Mouse (Mus musculus) heart, postnatal 14 days (tissue): Measurements from ENCODE around the gene Myh10. TPM values are rescaled to one million over a fixed set of nuclear protein-coding genes. Genes with fewer than 3 reads are reported as not detected.

Experiments used
- DNase-seq, 2 experiments: peaks; one replicate each; pipeline ENCODE4 v3.0.0; 2021 to 2022
- intact Hi-C: fragments of 180-260 bp; cut with DNase I; formaldehyde crosslinking; loops from one replicate; pipeline ENCODE4 v1.15.1; 2025
- total RNA-seq, 2 experiments: library from RNA; stranded (reverse); gene quantifications; 2 replicates each; pipeline ENCODE4 v1.2.3; 2021

The Myh10 gene
- total RNA-seq, 2 experiments from 2014 or later = 44.0 to 46.9 TPM

GRCm38 (mm10) chr11:68742658-68743057, 51.3 kb downstream of the Myh10 start:
- intact Hi-C loops = no loop called here
- DNase-seq = no peak

DNA sequence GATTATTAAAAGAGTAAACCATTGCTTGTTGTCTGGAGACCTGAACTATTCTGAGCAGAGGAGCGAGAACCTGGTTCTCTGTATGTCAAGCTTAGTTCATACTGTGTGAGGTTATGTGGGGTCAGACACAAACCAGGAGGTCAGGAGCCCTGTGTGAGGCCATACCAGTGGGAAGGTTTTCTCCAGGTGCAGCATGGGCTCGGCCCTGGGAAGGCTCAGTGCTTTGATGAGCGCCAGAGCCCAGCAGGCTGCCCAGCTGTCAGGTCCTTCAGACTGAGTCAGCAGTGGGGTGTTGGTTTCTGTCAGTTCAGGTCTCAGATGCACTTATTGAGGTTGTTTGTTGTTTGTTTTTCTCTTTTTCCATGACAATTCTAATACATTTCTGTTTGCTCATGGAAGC, 52.8 kb downstream of the Myh10 start:
- intact Hi-C loops = no loop called here
- DNase-seq = no peak

- intact Hi-C loops = no loop called here
- DNase-seq = no peak
Measured at GRCm38 (mm10) chr11:68745374-68746200, 54.2 kb downstream of the Myh10 start.

DNA sequence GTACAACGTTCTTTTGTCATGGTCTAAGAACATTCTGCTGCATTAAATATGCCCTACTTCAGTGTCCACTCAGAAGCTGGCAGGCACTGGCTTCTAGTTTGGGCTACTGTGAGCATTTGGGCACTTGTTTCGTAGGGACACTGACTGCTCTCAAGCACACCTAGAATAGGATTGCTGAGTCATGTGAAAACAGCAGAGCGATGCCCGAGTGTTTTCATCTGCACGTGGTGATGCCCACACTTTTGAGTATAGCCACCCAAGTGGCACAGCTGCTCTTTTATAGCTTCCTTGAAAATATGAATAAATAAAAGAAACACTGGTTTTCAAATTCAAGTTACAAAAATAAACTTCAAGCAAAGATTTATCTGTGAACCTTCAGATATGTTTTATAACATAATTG, 56.8 kb downstream of the Myh10 start:
- intact Hi-C loops = no loop called here

DNA sequence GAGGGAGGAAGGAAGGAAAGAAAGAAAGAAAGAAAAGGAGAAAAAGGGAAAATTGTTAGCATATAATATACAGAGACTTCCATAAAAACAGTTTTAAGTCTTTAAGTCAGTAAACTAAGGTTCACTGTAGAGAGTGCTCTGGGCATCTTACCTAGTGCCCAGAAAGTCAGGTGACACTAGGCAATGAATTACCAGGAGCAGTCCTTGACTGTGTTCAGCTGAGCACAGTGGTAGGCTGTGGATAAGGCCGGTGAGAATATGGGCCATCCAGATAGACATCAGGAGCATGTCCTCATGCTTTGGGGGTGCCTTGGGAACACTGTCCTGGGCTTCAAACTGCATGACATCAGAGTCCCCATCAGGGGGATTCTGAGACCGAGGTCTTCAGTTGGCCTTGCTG, 58.8 kb downstream of the Myh10 start:
- no peak for DNase-seq
- intact Hi-C loops = no loop called here

More for the DNA sequence above, 56.8 kb downstream of the Myh10 start:
- no peak for DNase-seq

DNA sequence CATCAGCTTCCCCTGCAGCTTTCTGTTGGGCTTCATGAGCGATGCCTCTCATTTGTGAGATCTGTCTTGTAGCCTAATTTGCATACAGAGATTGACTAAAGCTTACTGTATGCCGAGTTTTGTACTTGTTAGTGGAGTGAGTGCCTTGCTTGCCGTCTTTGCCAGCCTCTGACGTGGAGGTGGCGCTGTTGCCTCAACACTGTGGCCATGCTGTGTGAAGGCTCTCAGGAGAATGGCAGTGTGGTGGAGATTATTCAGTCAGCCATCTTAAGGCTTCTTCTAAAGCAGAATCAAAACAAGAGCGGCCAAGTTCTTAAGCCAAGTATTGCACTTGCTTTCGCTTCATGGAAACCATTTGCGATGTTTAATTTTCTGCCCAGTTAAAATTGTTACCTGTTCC, 59.6 kb downstream of the Myh10 start:
- intact Hi-C loops = no loop called here

GRCm38 (mm10) chr11:68754283-68754682, 62.9 kb downstream of the Myh10 start:
- DNase-seq = no peak
- intact Hi-C loops = no loop called here

More for the DNA sequence above, 59.6 kb downstream of the Myh10 start:
- no peak for DNase-seq

- intact Hi-C loops = no loop called here
- DNase-seq = no peak
Measured at GRCm38 (mm10) chr11:68756456-68757348, 65.3 kb downstream of the Myh10 start.

DNA sequence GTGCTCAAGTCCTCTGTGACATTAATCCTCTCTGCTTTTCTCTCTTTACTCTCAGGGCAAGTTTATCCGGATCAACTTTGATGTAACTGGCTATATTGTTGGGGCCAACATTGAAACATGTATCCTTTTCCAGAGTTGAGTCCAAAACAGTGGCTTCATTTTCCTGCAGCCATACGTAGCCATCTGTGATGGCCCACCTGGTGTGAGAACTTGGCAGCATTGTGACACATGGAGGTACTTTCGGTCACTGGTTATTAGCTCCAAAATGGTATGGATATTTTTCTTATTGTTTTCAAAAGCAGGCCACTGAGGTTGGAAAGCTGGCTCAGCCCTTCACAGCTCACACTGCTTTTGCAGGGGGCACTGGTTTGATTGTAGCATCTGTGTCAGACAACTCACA, 68.3 kb downstream of the Myh10 start:
- intact Hi-C loops = no loop called here
- DNase-seq = no peak

- DNase-seq = no peak
- intact Hi-C loops = no loop called here
Measured at GRCm38 (mm10) chr11:68761155-68761554, 69.8 kb downstream of the Myh10 start.

- no peak for DNase-seq
- intact Hi-C loops = no loop called here
Measured at GRCm38 (mm10) chr11:68761664-68762063, 70.3 kb downstream of the Myh10 start.

DNA sequence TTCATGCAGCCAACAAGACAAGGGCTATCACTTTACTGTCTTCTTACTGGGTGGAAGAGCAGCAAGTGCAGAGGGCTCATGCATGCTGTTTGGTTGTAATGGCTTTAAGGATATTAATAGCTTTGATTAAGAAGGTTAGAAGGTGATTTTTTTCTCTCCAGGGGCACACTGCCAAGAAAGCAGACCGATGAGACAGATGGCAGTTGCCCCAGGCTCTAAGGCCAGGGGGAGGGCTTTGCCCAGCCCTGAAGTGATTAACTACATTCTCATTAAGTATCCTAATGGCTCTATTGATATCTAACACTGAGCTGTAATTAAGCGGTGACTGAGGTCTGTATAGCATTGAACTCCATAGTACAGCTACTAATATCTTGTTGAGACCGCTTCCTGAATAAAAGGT, 73.3 kb downstream of the Myh10 start:
- intact Hi-C loops = no loop called here

GRCm38 (mm10) chr11:68767762-68768542, 76.6 kb downstream of the Myh10 start:
- intact Hi-C loops = no loop called here
- no peak for DNase-seq

More for the DNA sequence above, 73.3 kb downstream of the Myh10 start:
- DNase-seq = peak in 1 of 2 experiments; percentile 42

DNA sequence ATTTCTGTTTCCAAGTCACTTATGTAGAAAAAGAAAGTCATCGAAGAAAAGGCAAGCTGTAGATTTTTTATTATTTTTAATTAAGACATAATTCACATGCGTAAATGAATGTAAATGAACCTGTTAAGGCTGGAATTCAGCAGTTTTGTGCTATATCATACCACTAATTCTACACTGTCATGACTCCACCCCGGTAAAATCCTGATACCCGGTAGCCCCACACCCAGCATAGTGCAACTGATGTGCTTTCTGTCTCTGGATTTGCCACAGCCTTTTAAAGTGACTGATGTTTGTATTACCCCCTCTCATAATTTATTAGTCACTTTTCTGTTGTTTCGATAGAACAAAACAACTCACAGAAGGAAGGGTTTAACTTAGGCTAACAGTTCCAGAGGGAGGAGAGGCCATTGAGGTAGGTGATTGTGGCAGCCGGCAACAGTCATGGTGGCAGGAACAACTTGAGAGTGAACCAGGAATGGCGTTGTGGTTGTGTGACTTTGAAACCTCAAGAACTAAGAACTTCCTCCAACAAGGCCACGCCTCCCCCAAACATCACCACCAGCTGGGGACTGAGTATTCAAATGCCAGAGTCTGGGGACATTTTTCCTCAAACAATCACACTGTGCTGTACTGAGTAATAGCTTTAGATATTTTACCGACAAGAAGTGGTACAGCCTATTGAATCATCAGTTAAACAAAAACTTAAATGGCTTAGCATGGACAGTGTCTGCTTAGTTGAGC, 78.6 kb downstream of the Myh10 start:
- DNase-seq = no peak
- intact Hi-C loops = no loop called here

- intact Hi-C loops = no loop called here
- DNase-seq = no peak
Measured at GRCm38 (mm10) chr11:68776147-68776655, 84.8 kb downstream of the Myh10 start.

GRCm38 (mm10) chr11:68777933-68778332, 86.6 kb downstream of the Myh10 start:
- intact Hi-C loops = no loop called here
- no peak for DNase-seq

DNA sequence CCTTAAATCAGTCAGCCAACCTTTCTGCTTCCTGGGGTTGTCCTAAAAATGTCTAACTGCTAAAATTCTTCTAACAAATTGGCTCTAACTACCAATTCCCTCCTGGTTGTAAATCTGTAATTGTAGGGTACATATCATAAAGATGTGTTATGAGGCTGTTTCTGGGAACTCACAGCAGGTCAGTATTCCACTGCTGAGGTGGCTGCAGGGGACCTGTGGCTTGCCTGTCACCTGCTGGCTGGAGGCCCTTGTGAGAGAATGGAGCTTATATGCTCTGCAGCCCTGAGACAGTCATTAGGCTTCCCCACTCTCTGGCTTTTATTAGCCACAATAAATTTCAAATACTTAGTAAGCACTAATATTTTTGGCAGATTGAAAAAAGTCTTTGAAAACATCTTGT, 87.5 kb downstream of the Myh10 start:
- DNase-seq = no peak
- intact Hi-C loops = no loop called here

DNA sequence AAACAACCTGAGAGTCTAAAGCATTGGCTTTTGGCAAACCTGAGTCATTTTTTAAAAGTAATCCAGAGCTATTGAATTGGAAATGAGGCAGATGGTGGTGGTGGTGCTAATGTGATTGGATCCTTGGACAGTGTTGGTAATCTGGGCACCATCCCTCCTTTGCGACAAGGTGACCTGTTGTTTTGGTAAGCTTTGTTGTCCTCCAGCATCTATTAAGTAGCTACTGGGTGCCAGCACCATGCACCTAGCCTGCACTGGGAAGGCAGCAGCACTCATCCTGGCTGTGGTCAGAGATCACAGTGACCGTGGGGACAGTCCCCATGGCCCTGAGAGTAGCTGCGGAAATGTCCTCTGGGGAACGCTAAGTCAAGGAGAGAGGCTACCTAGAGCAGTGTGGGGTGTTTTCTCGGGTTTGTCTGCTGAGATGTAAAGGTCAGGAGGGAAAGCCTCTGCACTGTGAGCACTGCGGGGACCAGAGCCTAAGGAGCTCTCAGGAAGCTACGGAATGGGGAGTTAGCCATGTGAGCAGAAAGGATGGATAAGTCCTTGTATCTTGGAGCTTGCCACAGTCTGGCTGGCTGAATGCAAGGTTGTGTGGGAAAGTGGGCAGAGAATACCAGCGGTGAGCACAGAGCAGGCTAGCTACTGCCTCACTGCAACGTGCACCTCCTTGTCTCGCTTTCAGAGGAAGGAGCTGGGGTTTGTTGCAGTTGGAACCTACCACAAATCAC, 88.5 kb downstream of the Myh10 start:
- intact Hi-C loops = no loop called here
- DNase-seq = peak in 1 of 2 experiments; percentile 33

DNA sequence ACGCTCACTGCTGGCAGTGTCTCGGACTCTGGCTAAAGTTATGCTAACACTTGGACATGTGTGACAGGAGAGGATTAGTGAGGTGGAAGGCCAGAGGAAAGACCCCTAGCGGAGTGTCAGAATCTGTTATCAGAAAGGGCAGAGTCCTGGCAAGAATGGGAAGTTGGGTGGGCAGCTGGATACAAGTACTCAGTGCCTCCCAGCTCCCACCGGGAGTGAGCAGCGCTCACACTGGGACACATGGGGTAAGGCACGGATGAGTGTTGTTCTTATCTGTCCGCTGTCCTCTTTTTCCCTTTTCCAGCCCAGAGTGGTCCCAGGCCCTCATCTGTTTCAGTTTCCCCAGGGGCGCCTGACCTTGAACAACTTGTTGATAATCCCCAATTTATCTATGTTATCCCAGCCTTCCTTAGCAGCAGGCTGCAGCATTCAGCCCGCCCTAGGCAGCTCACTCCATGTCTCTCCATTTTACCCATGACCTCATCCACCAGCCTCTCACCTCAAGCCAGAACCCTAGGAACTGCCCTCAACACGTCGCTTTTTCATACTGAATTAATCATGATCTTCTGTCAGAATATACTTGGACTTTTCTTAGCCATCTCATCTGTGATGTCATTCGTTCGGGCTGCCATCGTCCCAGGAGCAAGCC, 89.2 kb downstream of the Myh10 start:
- intact Hi-C loops = no loop called here

More for the DNA sequence above, 89.2 kb downstream of the Myh10 start:
- DNase-seq = peak; percentile 20 to 43
